Mouse (Mus musculus) 416B (cell line): ENCODE data around the gene Ap5m1.
"Not testable (repeated sequence)": the region's sequence is repeated elsewhere in the genome, so short reads cannot be mapped to it uniquely, and the experiment has no call there.

Source experiments
- DNase-seq: peaks from one replicate; pipeline ENCODE4 v3.0.0; 2011; ENCODE audit warnings: low read depth

The Ap5m1 gene

GRCm38 (mm10) chr14:49065529-49066273 lies at the start of gene Ap5m1:
Gene Ap5m1, plus strand, starts transcription at chr14:49066097.
- DNase-seq, result peak; percentile 56

DNA sequence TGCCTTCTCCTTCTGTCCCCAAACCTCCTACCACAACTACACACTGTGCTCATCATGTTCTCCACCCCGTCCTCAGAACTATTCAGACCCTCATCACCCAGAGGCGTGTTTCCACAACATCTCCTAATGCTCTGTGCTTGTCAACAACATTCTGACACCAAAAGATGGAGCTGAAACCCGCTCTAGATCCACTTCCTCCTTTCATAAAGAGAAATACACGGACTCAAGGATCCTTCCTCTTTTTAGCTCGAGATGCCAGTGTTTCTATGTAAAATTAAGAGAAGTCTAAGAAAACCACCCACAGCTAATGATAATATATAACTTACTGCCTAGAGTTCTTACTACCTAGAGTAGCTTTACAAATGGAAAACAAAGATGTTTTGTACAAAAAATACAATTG lies 46.1 kb upstream of the Ap5m1 start:
- DNase-seq, result peak; percentile 35

DNA sequence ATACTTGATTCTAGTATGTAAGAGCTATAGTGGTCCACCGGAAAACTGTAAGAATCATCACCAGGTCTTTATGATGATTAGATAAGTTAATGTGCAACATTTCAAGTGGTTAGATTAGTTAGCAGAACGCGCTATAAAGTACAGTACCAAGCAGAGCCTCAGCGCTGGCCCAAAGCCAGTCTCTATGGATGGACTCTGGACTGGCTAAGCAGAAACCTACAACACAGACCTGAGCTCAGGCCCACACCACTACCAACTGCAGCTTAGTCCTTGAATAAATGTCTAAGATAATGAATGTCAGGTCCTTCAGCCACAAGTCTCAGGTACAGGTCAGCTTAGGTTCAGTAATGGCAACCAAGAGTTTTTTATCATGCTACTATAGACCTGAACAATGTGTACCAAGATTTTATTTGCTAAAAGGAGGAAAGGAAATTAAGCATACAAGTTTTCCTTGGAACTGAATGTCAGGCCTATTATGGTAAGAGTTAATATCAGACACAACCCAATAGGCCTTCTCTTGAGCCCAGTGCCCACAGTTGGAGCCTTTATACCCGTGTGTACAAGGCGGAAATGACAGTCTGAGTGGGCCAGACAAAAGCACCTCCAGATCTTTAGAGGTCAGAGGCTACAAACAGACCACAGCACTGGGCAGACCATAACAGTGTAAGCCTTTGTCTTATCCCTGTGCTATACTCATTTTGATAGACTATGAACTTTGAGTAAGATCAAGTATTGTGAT lies 38.7 kb upstream of the Ap5m1 start:
- no peak for DNase-seq

GRCm38 (mm10) chr14:49027779-49028368 lies 38.0 kb upstream of the Ap5m1 start:
- peak; percentile 48 for DNase-seq

- DNase-seq, result no peak
These were observed 36.9 kb upstream of the Ap5m1 start for GRCm38 (mm10) chr14:49028991-49029390.

GRCm38 (mm10) chr14:49045610-49046009 lies 20.3 kb upstream of the Ap5m1 start:
- no peak for DNase-seq

- DNase-seq, result no peak
These were observed 16.4 kb upstream of the Ap5m1 start for GRCm38 (mm10) chr14:49049492-49049891.

GRCm38 (mm10) chr14:49063838-49064237 lies 2.1 kb upstream of the Ap5m1 start:
- DNase-seq, result peak; percentile 37

GRCm38 (mm10) chr14:49066274-49066823 lies 452 bp downstream of the Ap5m1 start, which contains the start of gene Exoc5:
Gene Exoc5, minus strand, starts transcription at chr14:49066653.
- DNase-seq, result peak; percentile 97

- no peak for DNase-seq
These were observed 6.9 kb downstream of the Ap5m1 start for GRCm38 (mm10) chr14:49072837-49073236.

GRCm38 (mm10) chr14:49073896-49074295 lies 8.0 kb downstream of the Ap5m1 start:
- DNase-seq, result no peak

- DNase-seq, result no peak
These were observed 8.5 kb downstream of the Ap5m1 start for GRCm38 (mm10) chr14:49074361-49074760.

- DNase-seq, result no peak
These were observed 12.9 kb downstream of the Ap5m1 start for GRCm38 (mm10) chr14:49078820-49079219.

GRCm38 (mm10) chr14:49086522-49086921 lies 20.6 kb downstream of the Ap5m1 start:
- DNase-seq, result no peak

DNA sequence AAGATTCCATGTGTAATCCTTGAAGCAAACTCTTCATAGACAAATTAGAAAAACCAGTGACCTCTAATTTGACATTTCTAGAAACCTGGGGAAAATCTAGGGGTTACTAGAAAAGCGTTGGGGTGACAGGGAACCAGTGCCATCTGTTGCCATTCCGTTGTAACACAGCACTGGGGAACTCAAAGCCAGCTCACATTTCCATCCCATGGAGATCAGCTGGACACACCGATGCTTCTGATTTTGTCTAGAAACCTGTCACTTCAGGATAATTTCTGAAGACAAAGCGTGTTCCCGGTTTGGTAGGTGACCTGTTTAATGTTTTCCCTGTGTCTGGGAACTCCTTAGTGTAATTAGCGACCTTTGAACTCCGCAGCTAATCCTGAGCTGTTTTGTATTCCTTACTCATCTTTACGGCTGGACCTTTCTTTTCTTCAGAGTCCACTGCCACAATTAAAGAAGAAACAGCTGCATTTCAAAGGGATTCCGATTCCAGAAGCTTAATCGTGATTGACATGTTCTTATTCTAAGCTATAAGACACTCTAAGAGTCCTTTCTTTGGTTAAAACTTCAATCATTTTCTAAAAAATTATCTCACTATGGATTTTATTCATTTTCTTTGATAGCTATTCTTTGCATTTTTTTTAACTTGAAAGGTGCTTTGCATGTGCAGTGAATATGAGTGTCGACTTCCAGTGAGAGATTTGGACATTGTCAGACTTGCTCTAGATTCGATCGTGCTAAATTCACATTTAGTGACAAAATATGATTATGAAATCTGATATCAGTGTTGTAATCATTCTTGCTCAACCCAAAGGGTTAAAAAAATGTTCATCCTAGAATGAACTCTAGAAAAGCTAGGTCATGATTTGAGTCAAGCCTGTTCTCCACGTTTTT lies 22.5 kb downstream of the Ap5m1 start:
- DNase-seq, result peak; percentile 13

DNA sequence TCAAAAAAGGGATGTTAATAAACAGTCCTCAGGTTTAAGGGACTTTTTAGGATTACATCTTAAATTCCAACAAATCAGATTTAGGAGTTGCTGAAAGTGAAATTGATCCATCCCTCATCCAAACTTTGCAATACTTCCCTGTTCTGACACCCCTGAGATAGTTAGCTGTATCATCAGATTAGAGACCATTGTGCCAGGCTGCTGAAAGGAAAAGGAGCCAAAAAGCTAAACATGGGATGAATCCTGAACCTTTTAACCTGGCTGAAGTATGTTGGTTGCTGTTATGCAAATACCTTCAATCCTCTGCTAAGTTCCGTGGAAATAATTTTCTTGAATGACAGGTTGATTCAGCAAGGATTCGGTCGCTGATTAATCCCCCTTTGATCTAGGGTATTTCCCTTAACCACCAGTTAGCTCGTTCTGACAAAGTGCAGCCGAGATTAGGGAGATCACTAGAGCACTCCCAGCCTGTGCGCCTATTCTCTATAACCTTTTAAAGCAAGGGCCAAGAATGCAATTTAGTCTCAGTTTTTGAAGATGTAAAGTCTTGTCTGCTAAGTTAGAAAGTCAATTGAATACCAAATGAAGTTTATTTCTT lies 23.7 kb downstream of the Ap5m1 start:
- DNase-seq, result no peak

DNA sequence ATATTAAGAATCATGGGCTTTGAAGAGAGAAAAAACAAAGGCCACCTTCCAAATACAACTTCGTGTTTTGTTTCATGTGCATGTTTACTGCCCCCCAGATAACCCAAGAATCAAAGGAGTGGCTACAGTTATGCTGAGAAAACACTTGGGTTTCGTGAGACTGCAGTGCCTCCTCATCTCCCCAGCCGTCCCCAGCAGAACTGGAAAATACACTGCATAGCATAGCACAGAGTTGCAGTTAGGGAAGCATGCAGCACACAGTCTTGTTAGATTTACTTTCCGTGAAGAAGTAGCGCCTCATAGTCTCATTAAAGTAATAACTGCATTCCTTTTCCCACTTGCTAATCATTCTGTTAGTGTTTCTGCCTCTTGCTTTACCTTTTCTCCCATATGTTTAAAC lies 24.2 kb downstream of the Ap5m1 start:
- DNase-seq, result no peak

DNA sequence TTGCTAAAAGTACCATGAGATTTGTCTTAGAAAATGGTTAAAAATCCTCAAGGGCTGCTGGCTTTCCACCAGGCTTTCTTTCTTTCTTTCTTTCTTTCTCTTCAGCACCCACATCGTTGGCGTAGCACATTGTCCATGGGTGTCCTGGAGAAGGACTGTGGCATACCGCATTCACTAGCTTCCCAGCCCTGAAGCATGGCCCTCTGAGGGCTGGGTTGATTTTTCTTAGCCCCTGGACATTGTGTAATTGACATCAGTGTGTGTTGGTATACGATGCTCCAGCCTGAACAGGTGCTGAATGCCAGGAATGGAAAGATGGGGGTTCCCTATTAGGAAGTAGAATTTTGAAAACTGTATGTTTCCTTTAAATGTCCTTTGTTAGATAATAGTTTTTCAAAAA lies 25.4 kb downstream of the Ap5m1 start:
- DNase-seq, result no peak

DNA sequence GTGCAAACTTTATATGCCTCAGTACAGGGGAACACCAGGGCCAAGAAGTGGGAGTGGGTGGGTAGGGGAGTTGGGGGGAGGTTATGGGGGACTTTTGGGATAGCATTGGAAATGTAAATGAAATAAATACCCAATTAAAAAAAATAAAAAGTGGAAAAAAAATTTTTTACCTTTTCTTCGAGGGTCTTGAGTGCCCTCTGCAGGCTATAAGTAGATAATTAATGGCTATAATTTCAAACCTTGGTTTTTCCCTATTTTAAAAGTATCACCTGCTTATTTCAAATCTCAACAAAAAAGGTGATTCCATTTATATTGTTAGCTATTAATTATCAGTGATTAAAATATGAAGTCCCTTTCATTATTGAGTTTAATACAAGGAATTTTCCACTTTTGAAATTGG lies 25.9 kb downstream of the Ap5m1 start:
- DNase-seq, result not testable (repeated sequence)

DNA sequence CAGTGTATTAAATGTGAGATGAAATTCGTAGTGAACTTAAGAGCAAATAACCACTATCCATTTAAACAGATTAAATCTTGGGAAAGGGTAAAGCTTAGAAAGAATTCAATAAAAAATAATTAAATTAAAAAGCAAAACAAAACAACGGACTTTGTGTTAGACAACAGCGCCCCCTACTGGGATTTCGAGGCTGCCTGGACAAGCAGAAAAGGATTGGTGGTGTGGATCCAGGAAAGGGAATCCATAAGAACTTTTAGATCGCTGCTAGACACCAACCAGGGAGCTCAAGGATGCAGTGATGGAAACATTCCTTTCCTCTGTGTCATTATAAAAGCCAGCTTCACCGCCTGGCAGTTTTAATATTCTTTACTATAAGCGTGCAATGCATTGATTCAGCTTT lies 52.5 kb downstream of the Ap5m1 start:
- DNase-seq, result peak; percentile 69

GRCm38 (mm10) chr14:49121723-49122122 lies 55.8 kb downstream of the Ap5m1 start:
- DNase-seq, result no peak
